Mouse (Mus musculus): ENCODE data around the gene Chrna3.

GRCm38 (mm10) chr9:55016926-55017325 is 9.4 kb downstream of the Chrna3 start:
- no peak for TF ChIP-seq CTCF (IDR thresholded peaks at IDR 0.05; ENCODE audit: control insufficient read depth, insufficient read depth, insufficient replicate concordance, low read depth, low read length)
- TF ChIP-seq POLR2A (IDR thresholded peaks at IDR 0.05; ENCODE audit: control insufficient read depth, low read depth, low read length), result no peak

Data from testis, adult 2 months (tissue).